Mouse (Mus musculus): ENCODE data around the gene Gabpb1. TPM values are rescaled to one million over a fixed set of nuclear protein-coding genes. Genes with fewer than 3 reads are reported as not detected.
A peak's percentile ranks its signal among the peaks of the same experiment; 100 is the strongest.

Gabpb1 gene
- total RNA-seq, 2 experiments from 2014 or later, result 7.4 to 8.8 TPM

DNA sequence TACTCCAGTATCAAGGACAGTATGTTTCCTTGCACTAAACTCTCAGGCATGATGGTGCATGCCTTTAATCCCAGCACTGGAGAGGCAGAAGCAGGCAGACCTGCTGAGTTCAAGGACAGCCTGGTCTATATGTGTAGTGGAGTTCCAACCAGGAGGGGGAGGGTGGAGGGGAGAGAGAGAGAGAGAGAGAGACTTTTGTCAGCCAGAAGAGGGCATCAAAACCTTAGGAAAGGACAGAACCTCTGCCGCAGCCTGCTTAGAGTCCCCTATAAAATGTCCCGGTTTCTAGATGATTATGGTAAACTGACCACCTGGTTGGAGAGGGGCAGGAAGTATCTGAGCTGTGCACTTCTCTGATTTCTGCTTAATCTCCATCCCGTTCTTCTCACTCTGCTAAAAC lies 77.1 kb downstream of the Gabpb1 start:
- no peak for DNase-seq
- intact Hi-C loops (cut with DNase I; ENCODE audit: low total_unique reads), result loop anchor here (10.0 kb wide), 2 partner anchors 66 to 186 kb away; partner anchors contain the start of gene Usp50

DNA sequence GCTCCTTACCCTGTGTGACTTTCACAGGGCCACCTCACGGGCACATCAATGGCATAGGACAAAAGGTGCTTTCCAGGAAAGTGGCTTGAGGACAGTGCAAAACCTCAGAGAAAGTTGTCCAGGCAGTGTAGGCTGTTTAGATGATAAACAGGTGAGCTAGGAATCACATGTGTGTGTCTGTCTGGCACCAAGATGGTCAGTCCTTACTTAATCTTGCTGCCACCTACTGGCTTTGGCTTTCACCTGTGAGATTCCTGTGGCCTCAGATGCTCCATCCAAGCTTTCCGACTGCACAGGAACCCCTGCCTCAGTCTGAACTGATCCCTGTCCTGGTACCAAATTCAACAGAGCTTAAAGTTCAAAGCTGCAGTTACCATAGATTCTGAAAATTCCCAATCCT lies 77.8 kb downstream of the Gabpb1 start:
- intact Hi-C loops (cut with DNase I; ENCODE audit: low total_unique reads), result loop anchor here (10.0 kb wide), 2 partner anchors 66 to 186 kb away; partner anchors contain the start of gene Usp50
- DNase-seq, result no peak

DNA sequence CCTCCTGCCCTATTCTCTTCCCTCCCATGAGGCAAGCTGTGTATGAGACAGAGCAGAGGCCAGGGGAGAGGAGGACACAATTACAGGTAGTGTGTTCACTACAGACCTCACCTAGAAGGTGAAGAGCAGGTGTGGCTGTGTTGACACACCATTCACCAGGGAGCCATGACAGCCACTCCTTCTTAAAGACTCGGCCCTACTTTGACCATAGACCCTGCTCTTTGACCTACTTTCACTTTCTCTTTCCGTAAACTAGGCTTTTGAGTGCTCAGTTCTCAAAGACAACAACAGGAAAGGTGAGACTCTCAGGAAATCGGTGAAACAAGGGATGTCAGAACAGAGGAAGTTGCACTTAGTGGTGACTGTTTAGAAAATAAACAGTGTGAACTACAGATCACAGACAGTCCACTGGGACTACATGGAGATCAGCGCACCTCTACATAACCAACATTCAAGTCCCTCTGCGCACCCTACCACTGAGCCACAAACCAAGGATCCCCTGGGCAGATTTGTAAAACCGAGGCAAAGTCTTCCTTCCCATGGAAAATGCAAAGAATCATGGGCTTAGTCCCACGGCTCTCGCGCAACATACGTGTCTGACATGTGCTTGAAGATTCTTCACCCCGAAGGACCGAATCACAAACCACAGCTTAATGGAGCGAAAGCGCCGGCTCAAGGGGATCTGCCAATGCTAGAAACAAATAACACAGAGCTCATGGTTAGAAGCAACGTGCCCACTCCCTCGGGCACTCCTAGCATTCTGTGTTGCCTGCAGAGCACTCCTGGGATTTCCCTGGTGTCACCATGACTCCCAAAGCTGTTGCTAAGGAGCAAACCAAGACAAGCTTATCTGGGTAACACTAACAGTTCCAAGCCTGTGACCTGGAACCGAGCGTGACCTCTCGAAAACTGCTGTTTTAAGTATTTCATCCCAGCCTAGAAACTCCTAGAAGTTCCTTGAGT lies 78.6 kb downstream of the Gabpb1 start:
- intact Hi-C loops (cut with DNase I; ENCODE audit: low total_unique reads), result loop anchor here (10.0 kb wide), 2 partner anchors 67 to 187 kb away; partner anchors contain the start of gene Usp50
- DNase-seq, result no peak

DNA sequence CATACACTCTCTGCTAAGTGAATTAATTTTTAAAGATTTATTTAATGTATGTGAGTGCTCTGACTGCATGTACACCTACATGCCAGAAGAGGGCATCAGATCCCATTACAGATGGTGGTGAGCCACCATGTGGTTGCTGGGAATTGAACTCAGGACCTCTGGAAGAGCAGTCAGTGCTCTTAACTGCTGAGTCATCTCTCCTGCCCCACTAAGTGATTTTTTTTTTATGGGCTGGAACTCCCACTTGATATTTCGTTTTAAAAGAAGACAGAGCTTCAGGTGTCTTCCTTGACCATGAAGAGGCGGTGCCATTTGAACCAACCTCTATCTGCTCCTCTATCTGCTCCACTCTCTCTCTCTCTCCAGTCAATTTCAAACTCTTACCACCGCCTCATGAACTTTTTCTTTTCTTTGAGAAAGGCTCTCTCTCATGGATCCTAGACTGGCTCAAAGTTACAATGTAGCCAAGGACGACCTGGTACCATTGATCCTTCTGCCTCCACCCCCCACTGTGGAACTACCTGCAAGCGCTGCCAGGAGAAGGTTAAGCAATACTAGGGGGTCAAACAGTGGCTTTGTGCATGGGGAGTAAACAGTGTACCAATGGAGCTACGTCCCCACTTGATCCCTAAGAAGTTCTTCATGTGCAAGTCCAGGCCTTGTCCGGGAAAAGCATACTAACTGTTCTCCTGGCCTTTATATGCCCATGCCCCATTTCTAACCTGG lies 79.6 kb downstream of the Gabpb1 start:
- intact Hi-C loops (cut with DNase I; ENCODE audit: low total_unique reads), result loop anchor here (10.0 kb wide), 2 partner anchors 68 to 188 kb away; partner anchors contain the start of gene Usp50
- no peak for DNase-seq

DNA sequence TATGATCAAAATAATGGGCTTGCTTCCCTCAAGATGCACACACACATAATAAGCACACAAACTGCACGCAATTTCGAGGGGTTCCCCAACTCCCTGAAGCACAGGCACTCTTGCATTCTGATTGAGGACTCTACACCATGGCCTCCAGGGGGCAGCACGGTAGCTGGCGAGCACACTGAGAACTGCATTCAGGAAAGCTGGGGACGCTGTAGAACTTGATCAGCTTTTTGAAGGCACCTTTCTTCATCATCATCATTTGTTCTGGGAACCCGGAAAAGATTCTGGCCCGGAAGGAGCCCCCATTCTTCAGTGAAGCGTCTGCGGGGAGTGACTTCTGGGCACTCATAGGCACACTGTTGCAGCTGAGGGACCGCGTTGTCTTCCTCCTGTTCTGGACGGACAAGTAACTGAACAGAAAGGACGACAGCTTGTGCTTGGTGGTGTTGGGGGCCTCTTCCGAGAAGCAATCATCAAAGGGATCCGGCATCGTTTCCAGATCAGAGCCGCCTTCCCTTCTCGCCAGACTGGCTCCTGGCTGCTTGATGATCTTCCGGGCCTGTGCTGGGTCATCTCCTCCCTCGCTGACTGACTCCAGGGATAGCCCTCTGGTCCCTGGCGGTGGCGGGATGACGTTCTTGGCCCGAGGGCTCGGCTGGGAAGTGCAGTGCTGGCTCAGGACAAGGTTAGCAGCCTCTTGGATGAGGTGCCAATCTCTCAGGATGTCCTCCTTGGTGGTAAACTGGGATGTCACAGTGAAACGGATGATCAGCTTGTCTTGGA lies 82.1 kb downstream of the Gabpb1 start:
- DNase-seq, result peak; percentile 69
- intact Hi-C loops (cut with DNase I; ENCODE audit: low total_unique reads), result loop anchor here (10.0 kb wide), 2 partner anchors 71 to 191 kb away; partner anchors contain the start of gene Usp50

DNA sequence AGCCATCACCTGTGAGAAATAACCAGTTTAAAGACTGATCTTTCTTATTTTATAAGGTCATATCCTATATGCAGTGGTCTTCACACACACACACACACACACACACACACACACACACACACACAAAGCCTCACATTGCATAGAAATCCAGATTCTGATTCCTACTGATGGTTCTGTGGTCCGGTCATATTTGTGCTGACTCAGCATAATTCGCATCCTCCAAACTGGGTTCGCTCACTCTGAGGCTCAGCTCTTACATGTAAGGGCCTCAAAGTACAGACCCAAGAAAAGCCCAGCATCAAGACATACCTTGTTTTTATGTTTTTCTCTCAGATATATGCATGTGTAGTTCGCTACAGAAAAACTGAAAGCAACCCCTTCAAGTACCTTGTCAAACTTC lies 84.8 kb downstream of the Gabpb1 start:
- intact Hi-C loops (cut with DNase I; ENCODE audit: low total_unique reads), result loop anchor here (10.0 kb wide), 2 partner anchors 73 to 193 kb away; partner anchors contain the start of gene Usp50
- no peak for DNase-seq

DNA sequence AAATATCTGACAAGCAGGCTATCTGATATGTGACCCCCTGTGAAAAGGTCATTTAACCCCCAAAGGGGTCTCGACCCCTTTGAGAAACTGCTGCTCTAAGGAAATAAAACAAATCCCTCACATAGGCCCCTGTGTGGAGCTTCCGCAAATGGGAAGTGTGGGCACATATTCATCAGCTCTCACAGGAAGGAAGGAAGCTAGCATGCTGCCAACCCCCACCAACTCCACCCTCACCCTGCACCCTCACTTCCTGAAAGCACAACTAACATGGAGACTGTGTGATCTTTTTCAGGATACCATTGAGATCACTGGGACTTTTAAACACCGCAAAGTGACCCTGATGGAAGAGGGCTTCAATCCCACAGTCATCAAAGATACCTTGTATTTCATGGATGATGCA lies 88.7 kb downstream of the Gabpb1 start:
- no peak for DNase-seq

DNA sequence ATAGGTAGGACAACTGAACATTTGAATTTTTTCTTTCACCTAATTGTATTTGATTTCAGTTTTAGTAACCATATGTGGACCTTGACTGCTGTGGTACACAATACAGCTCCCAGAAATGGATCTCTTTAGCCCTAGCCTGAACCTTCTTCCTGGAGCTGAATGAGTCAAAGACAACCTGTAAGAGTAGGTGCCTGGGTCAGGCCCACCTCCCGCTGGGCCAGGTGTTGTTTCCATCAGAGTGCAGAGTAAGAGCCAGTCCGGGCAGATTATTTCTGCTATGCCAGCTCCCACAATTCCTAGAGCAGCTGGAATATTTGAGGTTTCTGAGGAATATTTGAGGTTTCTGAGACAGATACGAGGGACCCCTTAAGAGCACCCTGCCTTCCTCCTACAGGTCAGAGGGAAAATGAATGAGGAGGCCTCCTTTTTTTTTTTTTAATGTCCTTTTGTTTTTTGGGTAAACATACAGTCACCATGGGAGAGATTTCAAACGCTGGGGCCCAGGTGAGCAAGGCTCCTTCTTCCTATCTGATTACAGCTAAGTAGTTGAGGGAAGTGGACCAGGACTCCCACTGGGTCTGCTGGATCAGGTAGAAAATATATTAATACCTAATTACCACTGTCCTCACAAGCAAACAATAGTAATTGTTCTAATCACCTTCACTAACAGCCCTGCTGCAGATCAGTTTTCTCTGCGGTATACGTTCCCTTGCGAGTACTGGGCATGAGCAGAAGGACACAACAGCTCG lies 91.3 kb downstream of the Gabpb1 start:
- DNase-seq, result no peak
- intact Hi-C loops (cut with DNase I; ENCODE audit: low total_unique reads), result no loop called here

More for the DNA sequence above, 88.7 kb downstream of the Gabpb1 start:
- intact Hi-C loops (cut with DNase I; ENCODE audit: low total_unique reads), result no loop called here

DNA sequence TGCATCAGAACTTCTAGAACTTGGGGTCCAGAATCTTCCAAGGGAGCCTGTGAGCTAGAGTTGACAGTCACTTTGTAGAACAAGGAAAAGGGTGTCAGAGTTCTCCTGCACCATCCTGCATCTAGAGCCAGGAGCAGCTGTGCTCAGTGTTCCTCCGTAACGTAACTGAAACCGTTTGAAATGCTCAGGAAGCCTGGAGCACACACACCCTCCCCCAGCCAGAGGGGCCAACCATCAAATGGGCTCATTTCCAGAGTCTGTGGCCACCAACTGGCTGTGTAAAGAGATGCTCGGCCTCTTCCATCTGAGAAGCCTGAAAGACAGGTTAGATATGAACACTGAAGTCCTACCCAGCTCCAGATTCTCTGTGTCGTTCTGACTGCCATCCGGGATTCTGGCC lies 92.2 kb downstream of the Gabpb1 start:
- DNase-seq, result no peak
- intact Hi-C loops (cut with DNase I; ENCODE audit: low total_unique reads), result no loop called here

DNA sequence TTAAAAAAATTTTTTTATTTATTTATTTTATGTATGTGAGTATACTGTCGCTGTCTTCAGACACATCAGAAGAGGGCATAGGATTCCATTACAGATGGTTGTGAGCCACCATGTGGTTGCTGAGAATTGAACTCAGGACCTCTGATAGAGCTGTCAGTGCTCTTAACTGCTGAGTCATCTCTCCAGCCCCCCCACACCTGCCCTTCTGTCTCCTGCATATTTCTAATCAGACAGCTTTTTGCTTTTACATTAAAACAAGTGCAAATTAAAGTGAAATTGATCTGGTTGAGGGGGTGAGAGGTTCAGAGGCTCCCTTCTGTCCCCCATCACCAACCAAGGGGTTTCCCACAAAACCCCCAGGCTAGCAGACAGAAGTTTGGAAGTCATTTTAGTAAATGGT lies 96.9 kb downstream of the Gabpb1 start:
- intact Hi-C loops (cut with DNase I; ENCODE audit: low total_unique reads), result no loop called here
- no peak for DNase-seq

Other genes starting within 250 kb of the Gabpb1 start
- under 1 TPM; 0.27 to 0.31 TPM for gene Atp8b4, start 175.7 kb downstream of the Gabpb1 start, total RNA-seq (2021)
- gene Slc27a2, start 123.9 kb downstream of the Gabpb1 start, total RNA-seq (2021), result under 1 TPM in 1 of 2 experiments, not detected in 1; 0.21 TPM
- gene Hdc, start 57.0 kb downstream of the Gabpb1 start, total RNA-seq (2021), result 1 to 10 TPM in 1 of 2 experiments, under 1 TPM in 1; 0.37 to 1.5 TPM
- 10 to 100 TPM; 16.2 to 18.0 TPM for gene Usp8, start 31.0 kb upstream of the Gabpb1 start, total RNA-seq (2021)
- under 1 TPM; 0.24 to 0.27 TPM for gene Usp50, start 107.1 kb upstream of the Gabpb1 start, total RNA-seq (2021)
- gene Trpm7, start 199.9 kb upstream of the Gabpb1 start, total RNA-seq (2021), result 10 to 100 TPM; 22.1 to 24.2 TPM

All from gastrocnemius, postnatal 14 days (tissue).